Mouse (Mus musculus): ENCODE data around the gene Tanc1. TPM values are rescaled to one million over a fixed set of nuclear protein-coding genes. Genes with fewer than 3 reads are reported as not detected.

Tanc1 gene
- total RNA-seq, 2 experiments from 2014 or later: 9.4 to 10.8 TPM

DNA sequence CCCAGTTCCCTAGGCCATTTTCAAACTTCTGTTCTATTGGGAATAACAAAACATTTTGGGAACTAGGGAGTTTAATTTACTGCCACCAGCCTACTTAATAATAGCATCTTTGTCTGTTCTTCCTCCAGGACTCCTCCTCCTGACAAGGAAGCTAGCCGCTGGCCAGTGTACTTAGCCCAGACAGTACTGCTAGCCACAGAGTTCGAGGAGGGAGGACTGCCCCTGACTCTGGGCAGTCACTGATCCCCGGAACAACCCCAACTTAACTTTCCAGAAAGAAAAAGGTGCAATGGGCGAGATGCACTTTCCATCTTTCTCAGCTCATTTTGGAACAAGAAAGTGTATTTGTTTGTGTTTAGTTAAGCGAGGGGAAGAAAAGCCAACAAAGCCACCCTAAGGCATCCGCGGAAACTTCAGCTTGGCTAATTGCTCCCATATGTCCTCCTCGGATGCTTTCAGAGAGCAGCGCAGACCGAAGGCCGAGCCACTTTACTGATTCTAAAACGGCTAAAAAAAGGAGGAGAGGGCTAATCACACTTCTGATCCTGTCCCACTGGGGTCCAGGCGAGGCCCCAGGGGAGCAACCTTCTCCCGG is 529 bp upstream of the Tanc1 start:
- intact Hi-C loops (cut with DNase I): no loop called here
- DNase-seq: no peak

DNA sequence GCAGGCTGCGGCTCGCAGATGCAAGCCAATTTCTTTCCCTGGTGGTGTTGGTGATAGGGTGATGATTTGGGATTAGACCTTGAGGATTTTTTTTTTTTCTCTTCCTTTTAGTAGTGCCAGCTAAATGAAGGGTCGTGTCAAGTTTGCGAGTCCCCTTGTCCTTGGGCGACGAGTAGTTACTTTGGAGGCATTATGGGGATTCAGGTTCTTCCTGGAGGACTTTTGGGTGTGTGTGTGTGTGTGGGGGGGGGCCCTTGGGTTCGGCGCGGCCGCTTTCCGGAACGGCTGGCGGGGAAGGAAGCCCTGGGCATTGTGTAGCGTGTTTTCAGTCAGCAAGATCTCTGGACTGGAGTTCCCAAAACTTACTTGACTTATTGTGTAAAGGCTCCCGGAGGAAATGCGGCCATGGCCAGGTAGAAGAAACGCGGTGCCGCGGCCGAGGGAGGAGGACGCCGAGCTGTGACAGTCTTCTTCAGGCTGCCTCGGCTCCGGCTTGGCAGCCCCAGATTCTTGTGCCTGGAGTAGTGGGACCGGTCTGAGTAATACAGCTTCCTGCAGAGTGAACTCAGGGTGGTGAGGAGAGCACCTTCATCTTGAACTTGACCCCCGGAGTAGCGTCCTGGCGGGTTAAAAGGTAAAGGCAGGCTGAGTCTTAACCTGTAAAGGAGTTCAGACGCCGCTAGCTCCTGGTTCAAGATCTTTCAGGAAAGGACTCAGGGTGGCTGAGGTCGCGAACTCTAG is 1.1 kb downstream of the Tanc1 start:
- intact Hi-C loops (cut with DNase I): no loop called here
- DNase-seq: peak; percentile 5

- DNase-seq: peak; percentile 13
- intact Hi-C loops (cut with DNase I): no loop called here
Measured at GRCm38 (mm10) chr2:59613474-59614019, 1.7 kb downstream of the Tanc1 start.

DNA sequence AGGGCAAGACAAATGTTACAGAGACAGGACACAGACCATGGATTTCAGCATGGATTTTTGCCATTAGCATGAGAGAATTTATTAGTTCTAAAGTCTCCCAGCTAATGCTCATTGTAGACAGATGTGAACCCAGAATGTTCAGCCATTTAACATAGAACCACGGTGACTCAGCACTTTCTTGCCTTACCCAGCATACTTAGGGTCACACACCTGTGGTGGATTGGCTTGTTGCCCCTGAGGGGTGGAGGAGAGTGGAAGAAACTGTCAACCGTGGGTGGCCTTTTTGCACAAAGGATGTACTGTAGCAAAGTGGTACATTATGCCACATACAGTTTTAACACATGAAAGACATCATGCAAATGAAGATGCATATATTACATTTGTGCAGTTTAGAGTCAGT is 5.0 kb downstream of the Tanc1 start:
- intact Hi-C loops (cut with DNase I): no loop called here
- DNase-seq: no peak

DNA sequence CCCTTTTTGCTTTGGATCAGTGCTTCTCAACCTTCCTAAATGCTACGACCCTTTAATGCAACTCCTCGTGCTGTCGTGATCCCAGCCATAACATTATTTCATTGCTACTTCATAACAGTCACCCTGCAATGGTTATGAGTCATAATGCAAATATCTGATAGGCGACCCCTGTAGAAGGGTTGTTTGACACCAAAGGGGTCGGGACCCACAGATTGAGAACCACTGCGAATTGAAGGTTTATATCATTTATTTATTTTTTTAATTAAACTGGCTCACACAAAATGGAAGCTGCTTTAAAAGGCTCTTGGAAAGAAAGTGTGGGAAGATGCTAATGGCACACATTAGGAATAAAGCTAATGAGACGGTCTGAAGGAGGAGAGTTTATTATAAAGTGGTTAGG is 7.2 kb downstream of the Tanc1 start:
- DNase-seq: no peak
- intact Hi-C loops (cut with DNase I): no loop called here

- DNase-seq: no peak
- intact Hi-C loops (cut with DNase I): no loop called here
Measured at GRCm38 (mm10) chr2:59620601-59621000, 8.8 kb downstream of the Tanc1 start.

DNA sequence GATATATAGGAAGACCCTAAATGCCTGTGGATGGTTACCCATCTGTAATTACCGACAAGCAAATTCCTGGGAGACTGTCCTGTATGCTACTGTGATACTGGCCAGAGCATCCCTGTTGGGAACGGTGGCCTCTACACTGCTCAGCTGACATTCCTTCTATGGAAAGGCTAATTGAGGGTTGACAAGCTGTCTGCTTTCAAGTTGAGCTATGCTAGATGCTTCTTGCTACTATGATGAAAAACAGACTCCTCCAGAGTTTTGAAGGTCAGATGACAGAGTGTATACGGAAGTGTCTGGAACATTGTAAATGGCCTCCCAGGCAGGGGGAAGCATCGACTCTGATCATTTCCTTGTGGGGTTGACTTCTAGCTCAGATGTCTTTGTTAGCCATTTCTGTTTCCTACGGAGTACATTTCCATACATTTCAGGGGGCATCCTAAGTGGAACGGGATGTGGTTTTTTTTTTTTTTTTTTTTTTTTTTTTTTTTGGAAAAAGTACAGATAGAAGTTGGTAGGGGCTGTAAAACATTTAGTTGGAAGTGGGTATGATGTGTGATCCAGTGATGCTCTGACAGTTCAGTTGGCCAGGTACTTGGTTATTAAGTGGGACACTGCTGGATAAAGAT is 10.8 kb downstream of the Tanc1 start:
- intact Hi-C loops (cut with DNase I): no loop called here

DNA sequence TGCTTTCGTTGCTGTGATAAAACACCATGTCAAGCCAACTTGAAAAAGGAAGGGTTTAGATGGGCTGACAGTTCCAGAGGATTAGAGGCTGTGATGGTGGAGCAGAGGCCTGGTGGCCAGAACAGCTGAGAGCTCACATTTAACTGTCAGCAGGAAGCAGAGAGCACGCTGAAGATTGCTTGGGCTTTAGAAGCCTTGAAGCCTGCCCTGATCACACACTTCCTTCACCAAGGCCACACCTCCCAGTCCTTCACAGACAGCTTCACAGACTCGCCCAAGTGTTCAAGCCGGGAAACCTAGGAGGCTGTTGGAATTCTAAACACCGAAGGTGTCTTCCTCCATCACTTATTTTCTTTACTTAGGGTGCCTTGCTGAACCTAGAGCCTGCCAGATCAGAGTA is 12.0 kb downstream of the Tanc1 start:
- intact Hi-C loops (cut with DNase I): no loop called here
- no peak for DNase-seq

More for the DNA sequence above, 10.8 kb downstream of the Tanc1 start:
- DNase-seq: no peak

- intact Hi-C loops (cut with DNase I): no loop called here
- DNase-seq: no peak
Measured at GRCm38 (mm10) chr2:59625416-59625815, 13.6 kb downstream of the Tanc1 start.

- intact Hi-C loops (cut with DNase I): no loop called here
Measured at GRCm38 (mm10) chr2:59625927-59626326, 14.1 kb downstream of the Tanc1 start.

DNA sequence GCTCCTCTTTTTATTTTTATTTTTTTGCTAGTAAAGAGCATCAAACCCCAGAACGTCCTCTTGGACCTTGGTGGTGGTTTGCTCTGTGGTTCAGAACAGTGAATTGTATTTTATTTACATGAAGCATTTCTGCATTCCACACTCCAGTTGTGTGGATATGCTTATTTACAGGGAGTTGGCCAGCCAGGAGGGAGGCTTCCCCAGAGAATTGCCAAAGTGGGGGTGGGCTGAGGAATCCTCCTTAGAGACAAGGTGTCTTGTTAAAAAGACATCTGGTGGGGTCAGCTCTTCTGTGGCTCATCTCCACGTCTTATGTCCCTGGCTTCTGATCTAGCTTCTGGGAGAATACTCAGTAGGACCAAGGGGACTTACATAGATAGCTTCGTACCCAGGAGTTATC is 14.6 kb downstream of the Tanc1 start:
- intact Hi-C loops (cut with DNase I): no loop called here
- DNase-seq: no peak

More at GRCm38 (mm10) chr2:59625927-59626326, 14.1 kb downstream of the Tanc1 start:
- no peak for DNase-seq

DNA sequence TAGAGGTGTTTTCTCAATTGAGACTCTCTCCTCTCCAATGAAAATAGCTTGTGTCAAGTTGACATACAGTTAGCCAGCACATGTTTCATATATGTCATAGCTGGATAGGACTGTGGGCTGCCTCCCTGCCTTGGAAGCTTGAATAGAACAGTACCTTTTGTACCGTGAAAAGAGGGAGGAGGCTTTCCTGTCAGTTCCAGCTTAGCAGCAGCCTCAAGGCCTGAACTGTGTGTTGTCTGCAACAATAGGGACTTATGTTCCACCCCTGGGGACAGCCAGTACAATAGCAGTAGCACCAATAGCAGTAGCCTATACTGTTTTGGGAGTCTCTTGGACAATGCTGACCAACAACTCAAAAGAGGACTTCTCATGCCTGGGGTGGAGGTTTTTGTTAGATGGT is 15.7 kb downstream of the Tanc1 start:
- DNase-seq: no peak
- intact Hi-C loops (cut with DNase I): no loop called here

GRCm38 (mm10) chr2:59628057-59628901 is 16.4 kb downstream of the Tanc1 start:
- intact Hi-C loops (cut with DNase I): no loop called here
- peak; percentile 50 for DNase-seq

- intact Hi-C loops (cut with DNase I): no loop called here
- no peak for DNase-seq
Measured at GRCm38 (mm10) chr2:59629829-59630228, 18.0 kb downstream of the Tanc1 start.

DNA sequence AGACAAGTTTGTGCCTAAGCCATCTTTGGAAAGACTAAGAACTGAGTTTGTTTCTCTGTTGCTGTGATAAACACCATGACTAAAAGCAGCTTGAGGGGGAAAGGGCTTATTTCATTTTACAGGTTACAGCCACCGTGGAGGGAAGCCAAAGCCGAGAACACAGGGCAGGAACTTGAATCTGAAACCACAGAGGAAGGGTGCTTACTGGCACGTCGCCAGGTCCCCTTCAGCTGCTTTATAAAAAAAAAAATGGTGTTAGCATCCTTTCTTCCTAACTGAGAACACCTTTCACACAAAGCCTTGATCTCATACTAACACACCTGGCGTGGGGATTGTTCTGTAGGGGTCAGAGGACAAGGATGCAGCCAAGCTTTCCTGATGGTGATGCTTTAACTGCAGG is 19.6 kb downstream of the Tanc1 start:
- no peak for DNase-seq
- intact Hi-C loops (cut with DNase I): no loop called here

- intact Hi-C loops (cut with DNase I): no loop called here
- DNase-seq: no peak
Measured at GRCm38 (mm10) chr2:59633761-59634430, 22.1 kb downstream of the Tanc1 start.

GRCm38 (mm10) chr2:59637040-59637785 is 25.4 kb downstream of the Tanc1 start:
- intact Hi-C loops (cut with DNase I): no loop called here
- no peak for DNase-seq

DNA sequence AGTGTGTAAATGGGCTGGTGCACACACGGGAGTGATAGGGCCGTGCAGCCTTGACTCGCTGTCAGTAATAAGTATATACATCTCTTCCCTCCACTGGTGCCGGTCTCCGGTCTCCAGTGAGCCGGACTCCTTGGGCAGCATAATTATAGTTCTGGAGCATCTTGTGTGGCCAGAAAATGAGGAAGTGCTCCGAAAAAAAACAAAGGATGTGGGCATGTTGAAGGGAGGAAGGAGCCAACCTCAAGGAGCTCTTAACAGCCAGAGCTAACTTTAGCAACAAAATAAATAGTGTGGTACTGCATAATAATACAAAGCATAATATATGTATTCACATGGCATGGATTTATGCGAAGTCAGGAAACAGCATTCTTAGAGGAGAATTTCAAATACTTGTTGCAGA is 30.9 kb downstream of the Tanc1 start:
- DNase-seq: no peak
- intact Hi-C loops (cut with DNase I): no loop called here

DNA sequence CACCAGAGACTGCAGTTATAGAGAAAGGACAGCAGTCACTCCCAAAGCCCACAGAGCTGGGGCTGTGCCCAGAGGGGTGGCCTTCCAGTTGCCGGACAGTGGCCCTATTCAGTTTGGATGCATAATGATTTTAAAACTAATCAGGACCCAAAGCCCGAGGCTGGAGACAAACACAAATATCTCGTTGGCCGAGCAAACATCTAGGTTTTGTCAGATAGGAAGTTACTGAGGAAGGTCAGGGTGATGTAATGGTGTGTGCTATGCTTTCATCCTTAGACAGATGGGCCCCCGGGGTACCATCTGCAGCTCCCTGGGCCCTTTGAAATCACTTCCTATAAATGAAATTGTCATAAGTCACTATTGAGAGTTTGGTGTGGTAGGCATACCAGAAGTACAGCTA is 33.0 kb downstream of the Tanc1 start:
- DNase-seq: no peak
- intact Hi-C loops (cut with DNase I): no loop called here

GRCm38 (mm10) chr2:59645515-59645914 is 33.7 kb downstream of the Tanc1 start:
- DNase-seq: peak; percentile 41
- intact Hi-C loops (cut with DNase I): no loop called here

Measured in left cerebral cortex, postnatal 4 days (tissue).